Mouse (Mus musculus): ENCODE measurements at regions not wholly inside any gene's neighbourhood (a gene's known extent, or its start where the extent isn't known, plus 50 kb on each side); places are given as distances from the start of the nearest gene placed in this dataset.

DNA sequence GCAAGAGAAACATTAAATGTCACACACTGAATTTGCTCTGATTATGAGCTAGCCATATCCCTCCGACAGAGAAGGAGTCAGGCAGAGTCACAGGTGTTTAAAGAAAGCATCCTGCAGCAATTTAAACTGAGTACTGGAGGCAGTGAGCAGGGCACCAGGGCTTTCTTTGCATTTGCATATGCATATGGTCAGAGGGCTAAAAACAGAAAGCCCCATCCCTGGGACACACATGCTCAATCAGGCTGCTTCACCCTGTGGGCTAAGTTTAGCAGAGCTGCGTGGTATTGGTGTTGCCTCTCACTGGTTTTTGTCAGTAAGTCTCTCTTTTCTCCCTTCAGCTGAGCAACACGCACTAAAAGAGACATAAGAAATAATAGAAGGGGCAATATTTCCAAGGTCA is 289.9 kb upstream of the Rps6ka3 start:
- DNase-seq, result no peak

GRCm38 (mm10) chrX:158921424-158921823 is 288.7 kb upstream of the Rps6ka3 start:
- DNase-seq, result no peak

- DNase-seq, result peak; percentile 26 to 61
These were observed 288.2 kb upstream of the Rps6ka3 start for GRCm38 (mm10) chrX:158921838-158922450.

- DNase-seq, result no peak
These were observed 287.0 kb upstream of the Rps6ka3 start for GRCm38 (mm10) chrX:158923081-158923561.

GRCm38 (mm10) chrX:158923657-158924489 is 286.2 kb upstream of the Rps6ka3 start:
- DNase-seq, result no peak

- no peak for DNase-seq
These were observed 285.4 kb upstream of the Rps6ka3 start for GRCm38 (mm10) chrX:158924490-158925398.

DNA sequence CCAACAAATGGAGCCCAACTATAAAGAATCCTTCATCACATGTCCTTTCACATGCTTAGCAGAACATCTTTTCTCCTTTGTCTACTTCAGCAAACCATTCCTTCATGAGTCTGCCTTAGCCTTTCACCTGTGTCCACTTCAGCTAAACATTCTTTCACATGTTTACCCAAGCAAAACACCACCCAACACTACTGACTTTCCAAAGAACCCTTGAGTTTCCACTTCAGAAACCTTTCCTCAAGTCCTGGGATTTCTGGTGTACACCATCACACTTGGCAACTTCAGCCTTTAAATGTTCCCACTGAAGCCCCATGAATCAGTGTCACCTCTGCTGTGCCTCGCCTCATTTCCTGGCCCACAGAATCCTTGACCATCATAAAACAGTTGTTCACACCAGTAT is 278.2 kb upstream of the Rps6ka3 start:
- no peak for DNase-seq

GRCm38 (mm10) chrX:158947191-158947590 is 262.9 kb upstream of the Rps6ka3 start:
- no peak for DNase-seq

- DNase-seq, result peak in 1 of 2 experiments; percentile 8
These were observed 238.4 kb upstream of the Rps6ka3 start for GRCm38 (mm10) chrX:158971726-158972125.

DNA sequence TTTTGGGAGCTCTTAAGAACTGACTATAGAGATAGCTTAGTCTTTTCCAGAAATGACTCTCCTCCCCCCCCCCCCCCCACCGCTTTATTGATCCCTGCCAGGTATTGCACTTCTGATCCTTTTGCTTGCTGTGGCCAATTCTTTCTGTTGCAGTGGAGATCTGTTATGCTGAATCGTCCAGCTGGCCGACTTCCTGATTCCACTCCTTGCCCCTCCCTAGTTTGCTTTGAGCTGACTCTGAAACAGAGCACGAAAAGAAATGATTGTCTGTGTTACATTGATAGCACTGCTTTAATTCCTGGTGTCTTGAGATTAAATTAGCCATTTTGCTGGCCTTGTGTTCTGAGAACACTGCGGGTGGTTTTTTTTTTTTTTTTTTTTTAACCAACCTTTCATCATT is 233.5 kb upstream of the Rps6ka3 start:
- no peak for DNase-seq

- DNase-seq, result no peak
These were observed 225.4 kb upstream of the Rps6ka3 start for GRCm38 (mm10) chrX:158984721-158985120.

- DNase-seq, result no peak
These were observed 222.4 kb upstream of the Rps6ka3 start for GRCm38 (mm10) chrX:158987676-158988075.

DNA sequence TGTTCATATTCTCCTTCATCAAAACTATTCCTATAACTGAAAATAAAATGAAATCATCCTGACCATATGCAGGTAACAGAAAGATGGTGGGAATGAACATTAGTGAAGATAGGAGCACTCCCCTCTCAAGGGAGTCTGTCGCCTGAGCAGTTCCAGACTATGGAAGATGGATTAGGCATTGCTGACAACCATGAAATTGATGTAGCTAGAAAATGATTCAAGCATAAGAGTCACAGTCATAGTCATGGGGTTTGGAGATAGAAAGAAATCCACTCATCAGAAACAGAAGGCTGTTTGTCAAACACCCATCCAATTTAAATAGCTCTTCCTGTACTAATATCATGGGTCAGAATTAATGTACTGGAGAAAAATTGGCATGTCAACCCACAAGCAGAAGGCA is 191.2 kb upstream of the Rps6ka3 start:
- DNase-seq, result no peak

GRCm38 (mm10) chrX:159026311-159026710 is 183.8 kb upstream of the Rps6ka3 start:
- DNase-seq, result peak; percentile 4 to 5

DNA sequence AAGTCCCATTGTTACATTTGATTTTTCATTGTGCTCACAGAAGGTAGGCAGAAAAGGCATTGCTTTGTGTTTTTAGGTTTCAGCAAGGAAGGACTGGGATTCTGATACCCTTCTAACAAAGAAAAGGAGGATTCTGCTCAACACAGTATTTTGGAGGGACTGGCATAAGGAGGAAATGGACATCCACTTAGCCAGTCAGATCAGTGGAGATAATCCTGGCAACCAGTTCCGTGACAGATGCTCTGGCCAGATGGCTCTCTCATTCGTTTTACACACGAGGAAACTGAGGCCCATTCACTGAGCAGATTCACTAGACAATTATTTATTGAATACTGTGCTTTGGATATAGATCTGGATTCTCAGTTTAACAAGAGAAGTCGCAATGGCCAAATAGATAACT is 178.2 kb upstream of the Rps6ka3 start:
- DNase-seq, result no peak

DNA sequence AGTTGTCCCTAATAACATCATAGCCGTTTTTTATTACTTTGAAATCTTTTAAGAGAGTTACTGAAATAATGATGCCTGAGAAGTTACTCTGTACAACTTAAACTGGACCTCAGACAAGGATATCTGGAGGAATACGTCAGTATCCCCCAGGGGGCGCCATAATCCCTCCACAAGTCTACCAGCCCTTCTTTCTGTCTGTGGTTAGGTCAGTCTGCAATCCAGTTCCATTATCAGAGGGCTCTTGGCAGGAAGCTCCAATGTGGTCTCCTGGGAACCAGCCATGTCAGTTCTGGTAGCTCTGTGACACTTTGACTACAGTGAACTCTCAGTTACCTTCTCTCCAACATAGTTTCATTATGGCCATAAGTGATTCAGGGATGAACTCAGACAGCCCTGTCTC is 166.7 kb upstream of the Rps6ka3 start:
- DNase-seq, result peak; percentile 32 to 75

DNA sequence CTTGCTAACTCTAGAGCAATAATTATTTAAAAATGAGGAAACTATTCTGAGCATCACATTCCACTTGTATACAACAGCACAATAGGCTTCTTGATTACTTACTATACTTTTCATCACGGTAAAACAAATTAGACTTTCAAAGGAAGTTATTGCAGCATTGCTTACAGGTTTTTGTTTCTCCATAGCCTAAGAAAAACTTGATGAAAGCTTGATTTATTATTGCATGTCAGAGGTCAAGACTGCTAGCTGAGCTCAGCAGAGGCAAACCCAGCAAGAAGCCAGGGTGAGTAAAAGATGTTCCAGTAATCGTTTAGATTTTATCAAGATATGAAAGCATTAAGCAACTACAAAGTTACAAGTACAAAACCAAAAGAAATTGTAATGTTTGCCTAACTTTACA is 162.2 kb upstream of the Rps6ka3 start:
- no peak for DNase-seq

- no peak for DNase-seq
These were observed 154.2 kb upstream of the Rps6ka3 start for GRCm38 (mm10) chrX:159055689-159056461.

- no peak for DNase-seq
These were observed 153.7 kb upstream of the Rps6ka3 start for GRCm38 (mm10) chrX:159056462-159056805.

DNA sequence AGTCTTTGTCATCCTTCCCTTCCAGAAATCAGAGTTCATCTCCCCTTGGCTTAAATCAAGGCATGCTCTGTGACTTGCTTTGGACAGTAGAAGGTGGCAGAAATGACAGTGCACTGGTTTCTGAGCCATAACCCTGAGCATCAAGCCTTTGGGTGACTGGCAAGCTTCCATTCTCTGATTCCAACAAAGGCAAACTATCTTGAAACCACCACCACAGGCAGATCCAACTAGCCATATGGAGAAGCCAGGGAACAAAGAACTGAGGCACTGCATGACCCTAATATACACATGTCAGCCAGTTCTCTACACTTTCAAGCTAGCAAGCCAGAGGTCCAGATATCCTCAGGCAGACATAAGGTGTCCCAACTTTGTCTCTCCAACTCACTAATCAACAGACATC is 151.2 kb upstream of the Rps6ka3 start:
- no peak for DNase-seq

DNA sequence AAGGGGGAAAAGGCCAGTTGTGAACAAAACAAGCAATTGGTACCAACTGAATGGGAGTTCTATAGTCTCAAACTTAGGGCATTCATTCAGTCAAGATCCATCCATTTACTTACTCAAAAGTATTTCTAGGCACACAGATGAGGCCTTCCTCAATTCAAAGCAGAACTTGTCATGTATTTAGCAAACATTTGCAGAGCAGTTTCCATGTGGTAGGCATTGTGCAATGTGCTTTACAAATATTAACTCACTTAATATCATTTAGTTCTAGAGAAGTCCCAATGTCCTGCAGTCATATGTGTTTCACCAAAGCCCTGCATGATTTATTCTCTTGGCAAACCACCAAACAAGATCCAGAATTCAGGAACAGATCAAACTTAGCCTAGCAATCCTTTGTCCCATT is 148.8 kb upstream of the Rps6ka3 start:
- DNase-seq, result no peak

- DNase-seq, result no peak
These were observed 143.9 kb upstream of the Rps6ka3 start for GRCm38 (mm10) chrX:159066212-159066611.

- DNase-seq, result no peak
These were observed 137.5 kb upstream of the Rps6ka3 start for GRCm38 (mm10) chrX:159072647-159073046.

All from kidney, adult 8-10 months (tissue).